Mouse (Mus musculus) layer of hippocampus, postnatal 36 days (tissue): ENCODE data around the gene Tmem220. TPM values are rescaled to one million over a fixed set of nuclear protein-coding genes. Genes with fewer than 3 reads are reported as not detected.
"Not testable (repeated sequence)": the region's sequence is repeated elsewhere in the genome, so short reads cannot be mapped to it uniquely, and the experiment has no call there.

Experiments
- DNase-seq, 2 experiments: peaks; one replicate each; pipeline ENCODE4 v3.0.0; 2022
- total RNA-seq, 2 experiments: library from RNA; stranded (reverse); gene quantifications; 2 replicates each; pipeline ENCODE4 v1.2.3; 2021

Gene Tmem220
- total RNA-seq, 2 experiments from 2014 or later: 0.42 to 0.56 TPM

DNA sequence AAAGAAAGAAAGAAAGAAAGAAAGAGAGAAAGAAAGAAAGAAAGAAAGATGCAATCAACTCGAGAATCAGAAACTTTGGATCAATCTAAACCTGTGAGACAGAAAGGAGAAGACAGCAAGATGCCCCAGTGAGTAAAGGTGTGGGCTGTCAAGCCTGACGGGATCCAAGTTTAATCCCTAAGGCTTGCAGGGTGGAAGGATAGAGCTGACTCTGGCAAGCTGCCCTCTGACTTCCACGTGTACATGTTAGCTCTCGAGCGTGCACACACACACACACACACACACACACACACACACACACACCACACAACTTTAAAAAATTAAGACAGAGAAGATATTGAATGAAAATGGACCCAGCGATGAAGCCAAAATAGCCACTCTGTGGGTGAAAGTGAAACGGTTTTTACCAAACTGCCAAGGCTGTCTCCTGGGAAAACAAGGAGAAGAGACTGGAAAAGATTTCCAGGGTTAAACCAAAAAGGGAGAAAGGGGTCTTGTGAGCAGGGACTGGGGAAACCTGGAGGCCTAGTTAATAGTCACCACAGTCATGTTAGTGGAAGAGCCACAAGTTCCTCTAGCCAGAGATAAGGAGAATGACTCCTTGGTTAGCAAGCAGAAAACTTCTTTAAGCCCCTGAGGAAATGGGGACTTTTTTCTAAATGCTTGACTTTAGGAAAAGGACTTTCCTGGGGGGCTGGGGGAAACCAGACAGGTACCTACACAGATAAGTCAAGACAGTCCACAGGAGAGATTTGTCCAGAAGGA, 5.1 kb upstream of the Tmem220 start:
- no peak for DNase-seq

DNA sequence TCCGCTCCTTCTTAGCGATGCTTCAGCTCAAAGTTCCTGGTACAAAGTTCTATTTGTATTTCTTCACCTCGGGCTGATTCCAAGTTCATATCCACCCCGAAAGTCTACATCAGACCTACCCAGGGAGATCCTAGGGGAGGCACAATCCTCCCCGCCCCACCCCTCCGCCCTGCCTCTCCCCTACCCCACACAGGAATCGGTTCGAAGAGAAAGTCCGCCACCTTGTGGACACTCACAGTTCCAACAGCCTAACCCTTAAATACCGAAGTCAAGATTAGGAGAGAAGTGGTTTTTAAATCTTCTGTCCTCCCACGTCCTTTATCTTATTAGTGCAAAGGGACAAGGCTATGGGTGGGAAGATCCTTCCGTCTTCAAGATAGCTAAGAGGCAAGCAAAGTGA, 4.0 kb upstream of the Tmem220 start:
- peak; percentile 35 to 44 for DNase-seq

DNA sequence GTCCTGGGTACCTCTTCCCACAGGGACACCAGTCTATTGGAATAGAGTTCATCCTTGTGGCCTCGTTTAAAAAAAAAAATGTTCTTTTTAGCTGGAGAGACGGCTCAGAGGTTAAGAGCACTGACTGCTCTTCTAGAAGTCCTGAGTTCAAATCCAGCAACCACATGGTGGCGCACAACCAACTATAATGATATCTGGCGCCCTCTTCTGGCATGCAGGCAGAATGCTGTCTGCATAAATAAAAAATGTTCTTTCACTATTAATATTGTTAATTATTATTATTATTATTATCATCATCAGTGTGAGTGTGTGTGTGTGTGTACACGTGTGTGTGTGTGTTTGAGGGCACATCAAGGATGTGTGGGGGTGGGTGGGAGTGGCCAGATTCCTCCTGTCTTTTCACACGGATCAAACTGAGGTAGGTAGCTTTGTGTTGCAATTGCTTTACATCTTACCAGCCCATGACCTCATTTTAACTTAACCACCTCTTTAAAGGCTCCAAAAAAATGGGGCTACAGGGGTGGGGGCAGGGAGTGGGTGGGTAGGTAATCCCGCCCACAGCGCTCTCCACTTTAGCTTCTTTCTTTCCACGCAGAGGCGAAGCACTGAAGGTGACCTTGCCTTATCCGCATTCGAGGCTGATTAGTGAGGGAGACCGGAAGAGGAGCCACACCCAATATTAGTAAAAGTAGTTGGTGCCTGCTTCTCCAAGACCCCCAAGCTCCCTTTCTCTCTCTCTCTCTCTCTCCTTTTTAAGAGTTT, 2.4 kb upstream of the Tmem220 start:
- no peak for DNase-seq

DNA sequence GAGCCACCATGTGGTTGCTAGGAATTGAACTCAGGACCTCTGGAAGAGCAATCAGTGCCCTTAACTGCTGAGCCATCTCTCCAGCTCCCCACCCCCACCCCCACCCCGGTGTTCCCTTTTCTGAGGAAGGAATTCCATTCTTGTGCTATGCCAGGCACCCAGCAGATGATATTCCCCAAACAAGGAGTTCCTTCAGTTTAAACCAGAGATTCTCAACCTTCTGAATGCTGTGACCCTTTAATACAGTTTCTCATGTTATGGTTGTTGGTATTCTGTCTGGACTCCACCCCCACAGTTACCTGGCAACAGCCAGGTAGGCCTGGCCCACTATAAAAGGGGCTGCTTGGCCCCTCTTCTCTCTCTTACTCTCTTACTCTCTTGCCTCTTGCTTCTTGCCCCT, 1.8 kb upstream of the Tmem220 start:
- not testable (repeated sequence) for DNase-seq

DNA sequence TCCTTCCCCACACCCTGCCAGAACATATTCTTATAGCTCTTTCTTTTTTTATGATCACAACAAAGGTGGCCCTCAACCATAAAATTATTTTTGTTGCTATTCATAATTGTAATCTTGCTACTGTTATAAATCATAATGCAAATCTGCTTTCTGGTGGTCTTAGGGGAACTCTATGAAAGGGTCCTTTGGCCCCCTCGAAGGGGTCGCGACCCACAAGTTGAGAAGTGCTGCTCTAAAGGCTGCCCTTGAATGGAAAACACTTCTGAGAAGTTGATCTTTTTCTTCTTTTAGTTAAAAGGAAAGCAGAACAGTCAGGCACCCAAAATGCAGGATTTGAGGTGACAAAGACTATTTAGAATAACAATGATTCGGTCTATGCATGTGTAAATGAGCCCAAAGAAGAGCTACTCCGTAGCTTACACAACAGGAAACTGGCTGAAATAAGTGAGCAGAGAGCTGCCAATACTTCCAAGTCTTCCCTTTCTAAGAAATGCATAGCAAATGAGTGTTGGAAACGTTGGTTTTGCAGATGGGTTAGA, 1.1 kb upstream of the Tmem220 start:
- DNase-seq: no peak

DNA sequence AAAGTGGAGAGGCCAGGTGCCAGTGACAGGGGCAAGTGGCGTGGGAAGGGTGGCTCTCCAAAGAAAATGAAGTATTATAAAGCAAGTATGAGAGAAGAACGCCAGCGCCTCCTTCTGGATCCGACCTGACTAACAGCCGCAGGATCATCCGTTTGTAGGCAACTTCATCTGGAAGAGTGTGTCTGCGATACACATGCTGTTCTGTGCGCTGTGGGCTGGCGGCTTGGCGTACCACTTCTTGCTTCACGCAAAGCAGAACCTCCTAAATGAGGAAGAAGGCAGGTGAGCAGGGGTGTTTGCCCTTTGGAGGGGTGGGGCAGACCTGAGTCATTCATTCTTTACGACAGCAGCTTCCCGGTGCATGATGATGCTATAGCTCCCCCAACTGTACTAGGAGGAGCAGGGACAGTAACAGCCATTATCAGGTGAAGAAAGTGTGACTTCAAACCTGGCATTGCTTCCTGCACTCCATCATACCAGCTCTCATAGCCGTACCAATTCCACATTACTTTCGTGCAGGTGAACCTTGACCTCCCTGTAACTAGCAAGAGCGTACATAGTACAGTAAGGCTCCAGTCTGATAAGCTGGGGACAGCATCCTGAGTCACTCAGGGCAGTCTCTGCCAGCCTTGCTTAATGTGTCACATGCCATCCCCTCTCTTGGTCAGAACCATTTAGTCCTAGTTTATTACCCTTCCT, 6.1 kb downstream of the Tmem220 start:
- DNase-seq: no peak

DNA sequence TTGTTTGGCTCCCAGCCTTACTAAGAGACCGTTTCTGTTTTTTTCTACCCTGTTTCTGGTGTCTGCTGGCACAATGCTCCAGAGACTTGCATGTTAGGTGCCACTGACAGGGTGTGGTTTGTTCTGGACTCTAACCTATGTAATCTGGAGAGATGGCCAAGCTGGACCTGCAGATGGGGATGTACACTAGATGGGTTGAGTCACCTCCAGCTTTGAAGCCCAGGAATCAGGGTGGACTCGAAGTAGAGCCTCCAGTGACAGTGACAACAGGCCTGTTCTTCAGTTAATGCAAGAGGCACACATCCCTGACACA, 6.6 kb downstream of the Tmem220 start:
- DNase-seq: no peak

DNA sequence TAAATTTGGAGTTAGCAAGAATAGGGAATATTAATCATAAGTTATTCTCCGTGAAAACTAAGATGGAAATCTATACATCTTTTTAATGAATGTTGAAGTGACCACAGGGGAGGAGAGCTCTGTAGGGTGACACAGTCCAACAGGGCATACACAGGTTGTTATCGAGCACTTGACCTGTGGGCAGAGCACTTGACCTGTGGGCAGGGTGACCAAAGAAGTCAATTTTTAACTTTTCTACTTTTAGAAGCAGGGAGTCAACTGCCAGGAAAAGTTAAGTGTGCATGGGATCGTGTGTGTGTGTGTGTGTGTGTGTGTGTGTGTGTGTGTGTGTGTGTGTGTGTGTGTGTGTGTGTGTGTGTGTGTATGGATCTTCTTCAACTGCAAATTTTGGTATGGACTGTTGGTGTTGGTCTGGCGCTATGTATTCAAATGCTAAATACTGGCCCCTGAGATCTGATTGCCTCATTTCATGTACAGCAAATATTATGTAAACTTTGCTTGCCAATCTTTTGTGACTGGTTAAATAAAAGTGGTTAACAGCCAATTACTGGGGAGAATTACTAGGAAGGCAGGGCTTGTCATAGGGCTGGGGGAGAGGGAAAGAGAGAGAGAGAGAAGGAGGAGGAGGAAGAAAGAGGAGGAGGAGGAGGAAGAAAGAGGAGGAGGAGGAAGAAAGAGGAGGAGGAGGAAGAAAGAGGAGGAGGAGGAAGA, 10.0 kb downstream of the Tmem220 start:
- no peak for DNase-seq

DNA sequence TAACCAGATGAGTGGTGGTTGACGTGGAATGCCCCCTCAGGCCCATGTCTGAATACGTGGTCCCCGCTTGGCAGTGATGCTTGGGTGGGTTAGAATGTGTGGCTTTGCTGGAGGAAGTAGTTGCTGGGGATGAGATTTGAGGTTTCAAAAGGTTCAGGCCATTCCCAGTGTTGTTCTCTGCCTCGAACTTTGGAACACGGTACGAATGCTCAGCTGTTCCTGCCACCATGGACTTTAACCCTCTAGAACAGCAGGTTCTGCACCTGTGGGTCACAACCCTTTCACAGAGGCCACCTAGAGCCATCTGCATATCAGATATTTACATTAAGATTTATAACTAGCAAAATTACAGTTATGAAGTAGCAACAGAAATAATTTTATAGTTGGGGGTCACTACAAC, 11.3 kb downstream of the Tmem220 start:
- no peak for DNase-seq

DNA sequence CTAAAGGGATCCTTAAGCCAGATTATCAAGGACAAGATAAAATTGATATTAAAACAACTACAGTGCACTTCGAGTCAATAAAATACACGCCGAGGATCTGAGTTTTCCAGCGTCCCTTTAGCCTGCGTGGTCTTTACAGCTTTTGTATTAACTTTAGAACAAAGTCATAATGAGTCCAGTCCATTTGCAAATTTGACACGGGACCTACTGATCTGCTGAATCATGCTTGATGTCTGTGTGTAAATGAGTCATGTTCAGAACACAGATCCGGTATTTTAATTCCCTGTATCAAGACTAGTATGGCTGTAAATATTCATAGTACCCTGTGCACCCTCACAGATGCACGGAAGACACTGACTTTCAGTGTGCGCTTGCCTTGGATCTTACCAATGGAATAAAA, 11.9 kb downstream of the Tmem220 start:
- DNase-seq: no peak

DNA sequence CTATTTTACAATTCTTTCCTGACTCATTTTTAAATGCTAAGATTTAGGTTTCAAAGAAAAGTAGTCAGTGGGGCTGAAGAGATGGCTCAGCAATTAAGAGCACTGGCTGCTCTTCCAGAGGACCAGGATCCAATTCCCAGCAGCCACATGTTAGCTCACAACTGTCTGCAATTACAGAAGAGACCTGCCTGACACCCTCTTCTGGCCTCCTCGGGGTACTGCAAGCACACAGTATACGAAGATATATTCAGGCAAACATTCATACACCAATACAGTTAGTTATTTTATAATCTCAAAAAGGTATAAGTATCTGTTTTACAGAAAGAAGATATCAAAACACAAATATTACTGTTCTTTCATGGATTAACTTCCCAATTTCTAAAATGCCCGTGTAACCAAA, 14.8 kb downstream of the Tmem220 start:
- DNase-seq: no peak

DNA sequence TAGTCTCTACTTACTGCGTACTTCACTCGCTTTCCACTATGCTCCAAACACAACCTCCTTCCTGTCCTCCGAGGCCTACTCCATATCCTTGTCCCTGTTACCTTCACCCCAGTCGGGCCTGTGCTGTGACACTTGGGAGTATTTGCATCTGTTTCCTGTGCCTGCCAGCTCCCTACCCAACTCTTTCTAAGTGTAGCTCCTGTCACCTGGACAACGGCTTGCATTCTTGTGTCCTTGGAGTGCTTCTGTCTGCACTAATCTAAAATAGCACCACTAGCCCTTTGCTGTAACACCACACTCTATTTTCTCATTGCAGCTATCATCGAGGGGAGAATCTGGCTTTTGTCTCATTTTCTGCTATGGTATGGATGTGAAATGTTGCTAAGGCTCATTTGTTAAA, 15.5 kb downstream of the Tmem220 start:
- no peak for DNase-seq

DNA sequence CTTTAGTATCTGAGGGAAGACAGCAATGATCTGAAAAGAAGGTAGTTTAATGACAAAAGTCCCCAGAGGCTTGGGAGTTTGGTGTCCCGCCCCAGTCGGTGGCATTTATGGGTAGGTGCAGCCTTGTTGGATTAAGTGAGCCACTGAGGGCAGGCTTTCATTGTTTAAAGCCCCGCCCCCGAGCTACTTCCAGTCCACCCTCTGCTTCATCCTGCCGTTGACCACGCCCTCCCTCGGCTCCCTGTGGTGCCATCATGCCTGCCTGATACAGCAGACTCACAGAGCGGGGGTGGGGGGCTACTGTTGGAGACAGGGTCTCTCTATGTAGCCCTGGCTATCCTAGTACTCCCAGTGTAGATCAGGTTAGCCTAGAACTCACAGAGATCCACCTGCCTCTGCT, 18.1 kb downstream of the Tmem220 start:
- no peak for DNase-seq

DNA sequence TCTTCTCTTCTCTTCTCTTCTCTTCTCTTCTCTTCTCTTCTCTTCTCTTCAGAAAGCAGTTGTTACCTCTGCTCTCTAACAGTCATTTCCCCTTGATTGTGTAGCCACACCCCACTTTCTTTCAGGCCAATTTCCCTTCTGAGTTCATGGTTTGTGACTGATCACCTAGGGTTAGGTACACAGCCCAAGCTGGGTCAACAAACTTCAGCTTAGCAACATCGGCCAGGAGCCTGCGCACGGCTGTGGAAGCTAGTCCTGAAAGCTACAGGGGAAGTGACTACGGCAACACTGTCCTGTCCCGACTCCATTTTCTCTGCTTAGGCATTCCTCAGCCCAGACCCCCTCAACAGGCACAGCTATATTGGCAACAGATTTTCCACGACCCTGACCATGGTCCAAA, 20.0 kb downstream of the Tmem220 start:
- no peak for DNase-seq

DNA sequence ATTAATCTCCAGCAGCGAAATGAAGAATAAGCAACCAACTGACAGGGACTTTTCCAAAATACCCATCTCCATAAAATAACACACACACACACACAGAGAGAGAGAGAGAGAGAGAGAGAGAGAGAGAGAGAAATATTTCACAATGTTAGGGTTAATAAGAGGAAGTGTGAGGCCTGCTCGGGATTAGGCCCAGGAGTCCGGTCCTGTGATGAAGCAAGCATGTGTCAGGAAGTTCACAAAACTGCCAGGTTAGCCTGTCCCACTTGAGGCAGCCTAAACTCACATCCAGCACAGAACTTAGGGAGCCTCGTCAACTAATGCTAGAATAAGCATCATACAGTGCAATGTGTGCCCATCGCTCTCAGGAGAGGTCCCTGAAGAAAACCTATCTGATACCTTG, 22.2 kb downstream of the Tmem220 start:
- DNase-seq: no peak

DNA sequence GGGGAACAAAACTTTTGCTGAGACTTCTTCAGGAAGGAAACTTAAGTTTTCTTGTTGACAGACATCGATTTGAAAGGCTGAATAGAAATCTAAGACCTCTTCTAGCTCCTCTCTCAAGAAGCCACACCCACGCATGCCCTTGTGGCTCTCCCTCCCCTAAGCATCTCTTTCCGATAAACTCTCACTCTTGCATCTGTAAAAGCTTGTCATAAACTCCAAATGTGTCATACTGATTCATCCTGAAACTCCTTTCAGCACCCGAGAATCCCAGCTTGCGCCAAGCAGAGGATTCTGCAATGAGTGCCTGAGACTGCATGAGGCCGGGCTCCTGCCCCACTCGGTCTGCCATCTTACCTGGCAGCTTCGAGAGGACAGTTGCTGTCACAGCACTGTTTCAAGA, 23.5 kb downstream of the Tmem220 start:
- DNase-seq: no peak

DNA sequence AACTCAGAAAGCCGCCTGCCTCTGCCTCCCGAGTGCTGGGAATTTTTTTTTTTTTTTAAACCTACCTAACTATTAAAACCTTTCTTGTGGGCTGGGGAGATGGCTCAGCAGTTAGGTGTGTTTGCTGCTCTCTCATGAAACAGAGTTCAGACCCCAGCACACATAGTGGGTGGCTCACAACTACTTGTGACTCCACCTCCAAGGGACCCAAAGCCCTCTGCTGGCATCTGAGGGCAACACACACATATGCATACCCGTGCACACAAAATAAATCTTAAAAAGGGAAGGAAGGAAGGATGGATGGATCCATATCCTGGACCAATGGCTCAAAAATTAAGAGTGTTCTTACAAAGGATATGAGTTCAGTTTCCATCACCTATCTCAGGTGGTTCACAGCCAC, 24.3 kb downstream of the Tmem220 start:
- no peak for DNase-seq

DNA sequence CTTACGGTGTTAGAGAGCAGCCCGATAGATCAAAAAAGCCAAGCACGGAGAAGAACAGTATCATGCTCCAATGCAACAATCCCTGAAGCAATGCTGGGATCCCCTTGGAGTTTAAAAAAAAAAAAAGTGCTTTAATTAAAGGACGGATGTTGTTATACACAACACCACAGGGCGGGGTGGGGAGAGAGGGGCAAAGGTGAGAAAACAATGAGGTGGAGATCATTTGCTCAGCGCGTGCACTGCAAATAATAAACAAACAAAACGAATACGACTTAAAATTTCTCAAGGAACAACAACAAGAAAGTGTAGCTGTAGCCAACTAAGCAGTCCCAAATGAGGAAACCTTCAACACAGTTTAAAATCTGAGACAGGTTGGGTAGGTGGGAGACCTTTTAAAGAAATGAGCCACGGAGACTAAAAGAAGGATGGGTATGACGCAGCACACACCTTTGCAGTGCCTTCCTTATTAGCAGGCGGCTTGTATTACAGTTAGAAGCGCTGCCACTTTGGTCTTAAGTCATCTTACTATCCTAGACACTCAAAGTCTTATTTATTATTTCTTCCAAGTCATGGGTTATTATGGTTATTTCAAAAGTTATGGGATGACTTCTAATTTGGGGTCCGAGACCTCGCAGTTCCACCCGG, 26.8 kb downstream of the Tmem220 start:
- no peak for DNase-seq

DNA sequence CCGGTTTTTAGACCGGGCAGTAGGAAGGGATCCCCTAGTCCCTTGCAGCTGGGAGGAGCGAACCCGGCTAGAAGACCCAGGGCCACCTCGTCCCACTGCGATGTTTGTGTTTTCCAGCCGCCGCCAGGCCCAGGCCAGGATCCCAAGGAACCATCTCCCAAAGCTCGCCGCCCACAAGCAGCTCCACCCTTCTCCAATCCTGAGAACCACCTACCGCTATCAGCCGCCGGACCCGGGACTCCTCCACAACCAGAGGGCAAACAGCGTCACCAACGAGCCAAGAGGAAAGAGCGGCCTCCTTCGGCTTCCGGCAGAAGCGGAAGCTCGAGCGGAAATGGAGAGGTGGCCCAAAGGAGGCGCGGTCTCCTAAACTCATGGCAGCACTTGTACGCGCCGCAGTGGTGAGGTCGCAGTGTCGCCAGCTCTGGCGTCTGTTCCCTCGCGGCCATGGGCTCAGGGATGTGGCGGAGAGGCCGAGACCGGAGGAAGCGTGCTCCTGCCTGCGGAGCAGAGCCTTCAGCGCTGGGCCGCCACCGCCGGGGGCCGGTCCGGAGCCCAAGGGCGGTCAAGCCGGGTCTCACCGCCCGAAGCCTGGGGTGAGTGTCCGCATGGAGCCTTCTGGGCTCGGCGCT, 27.5 kb downstream of the Tmem220 start, which contains the start of the genes Adprm and Sco1:
Adprm (minus strand) TSS at position 274 of the 632 bp plus-strand sequence.
Sco1 (plus strand) TSS at position 350 of the 632 bp plus-strand sequence.
- DNase-seq: peak; percentile 90

DNA sequence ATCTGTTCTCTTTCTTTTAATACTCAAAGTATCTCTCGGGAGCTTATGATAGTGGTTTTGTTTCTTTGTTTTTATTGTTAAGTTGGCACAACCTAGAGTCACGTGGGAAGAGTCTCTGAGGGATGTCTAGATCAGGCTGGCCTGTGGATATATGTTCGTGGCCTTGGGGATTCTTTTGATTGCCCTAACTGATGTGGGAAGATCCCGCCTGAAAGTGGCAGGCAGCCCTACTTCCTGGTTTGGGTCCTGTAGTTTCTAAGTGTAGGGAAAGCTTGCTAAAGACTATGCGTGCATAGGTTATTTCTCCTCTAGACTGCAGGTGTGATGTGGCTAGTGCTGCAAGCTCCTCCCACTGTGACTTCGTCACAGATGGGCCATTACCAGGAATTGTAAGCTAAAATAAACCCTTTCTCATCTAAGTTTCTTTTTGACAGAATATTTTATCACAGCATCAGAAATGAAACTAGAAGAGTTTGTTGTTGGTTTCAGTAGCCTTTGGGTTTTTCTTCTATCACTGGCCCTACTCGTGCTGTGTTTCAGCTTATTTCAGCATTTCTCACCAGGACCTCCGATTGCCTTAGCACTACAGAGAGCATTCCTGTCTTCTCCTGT, 29.9 kb downstream of the Tmem220 start:
- no peak for DNase-seq

DNA sequence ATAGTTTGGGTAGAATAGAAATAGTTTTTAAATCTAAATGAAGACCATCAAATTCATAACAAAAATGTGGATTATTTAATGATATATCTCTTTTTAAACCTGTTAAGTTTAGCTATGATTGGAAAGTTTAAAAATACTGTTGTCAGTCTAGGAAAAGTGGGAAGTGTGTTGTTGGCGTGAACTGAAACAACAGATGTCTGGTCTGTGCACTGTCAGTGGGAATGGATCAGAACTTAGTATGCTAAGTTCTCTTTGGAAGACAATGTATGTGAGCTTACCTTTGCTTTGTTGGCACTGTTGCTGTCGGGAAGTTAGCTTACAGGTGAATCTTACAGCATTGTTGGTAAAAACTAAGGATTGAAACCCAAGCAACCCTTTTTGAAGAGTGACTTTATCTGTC, 36.4 kb downstream of the Tmem220 start:
- no peak for DNase-seq
